In genomic region chr5:92411461-92412140, GRCm38 (mm10) we compare ENCODE assay signal across 14 mouse cellular contexts.
"Had no signal": no experiment of that assay in that cellular context is flagged by ENCODE, and none has a peak within 500 bp of the region (broad histone marks: within the 10 kb centered on the region; RNA-seq: fewer than 3 reads in every experiment).

No protein-coding gene starts in this region.

- H3K4me3 ChIP-seq: kidney, embryonic 15.5 days; limb, embryonic 15.5 days; liver, embryonic 12.5 days; neural tube, embryonic 12.5 days had no signal

- DNase-seq: kidney, adult 2 months; kidney, postnatal 25 days; layer of hippocampus, adult 9-11 months; layer of hippocampus, postnatal 36 days; lung, embryonic 14.5 days; lung, postnatal 10 days; midbrain, embryonic 14.5 days; spleen, adult 18-20 months; thymus, postnatal 36 days had no signal

- H3K27me3 ChIP-seq: kidney, embryonic 15.5 days; limb, embryonic 15.5 days; liver, embryonic 12.5 days; neural tube, embryonic 12.5 days had no signal

- H3K4me1 ChIP-seq: kidney, embryonic 15.5 days; limb, embryonic 15.5 days; liver, embryonic 12.5 days; neural tube, embryonic 12.5 days had no signal

- H3K4me2 ChIP-seq: kidney, embryonic 15.5 days; limb, embryonic 15.5 days; liver, embryonic 12.5 days; lung, embryonic 14.5 days; neural tube, embryonic 12.5 days had no signal

- ATAC-seq: liver, embryonic 12.5 days had no signal

- H3K27ac ChIP-seq: kidney, embryonic 15.5 days; limb, embryonic 15.5 days; liver, embryonic 12.5 days; macrophage; neural tube, embryonic 12.5 days had no signal

- H3K9me3 ChIP-seq: kidney, embryonic 15.5 days; limb, embryonic 15.5 days; liver, embryonic 12.5 days; neural tube, embryonic 12.5 days had no signal

- H3K9ac ChIP-seq: kidney, embryonic 15.5 days; limb, embryonic 15.5 days; liver, embryonic 12.5 days; lung, embryonic 14.5 days; neural tube, embryonic 12.5 days had no signal
